Mouse (Mus musculus) mesoderm, embryonic 11.5 days (tissue): Measurements from ENCODE around the gene Eif3g.

Experiments used
- DNase-seq: peaks from one replicate; pipeline ENCODE4 v3.0.0-alpha.2; 2012; ENCODE audit warnings: low read depth, low spot score

Gene Eif3g

GRCm38 (mm10) chr9:20898511-20899073 is at the start of gene Eif3g:
TSS of gene Eif3g (minus strand) at chr9:20898623.
- DNase-seq, result peak; percentile 89

- DNase-seq, result no peak
Observed at GRCm38 (mm10) chr9:20946066-20946880, 47.9 kb upstream of the Eif3g start.

GRCm38 (mm10) chr9:20944697-20945370 is 46.4 kb upstream of the Eif3g start:
- DNase-seq, result no peak

GRCm38 (mm10) chr9:20943911-20944310 is 45.5 kb upstream of the Eif3g start:
- DNase-seq, result peak; percentile 45

- DNase-seq, result no peak
Observed at GRCm38 (mm10) chr9:20943396-20943795, 45.0 kb upstream of the Eif3g start.

GRCm38 (mm10) chr9:20923258-20923657 is 24.8 kb upstream of the Eif3g start:
- no peak for DNase-seq

- no peak for DNase-seq
Observed at GRCm38 (mm10) chr9:20916160-20916559, 17.7 kb upstream of the Eif3g start.

GRCm38 (mm10) chr9:20909948-20910347 is 11.5 kb upstream of the Eif3g start:
- no peak for DNase-seq

GRCm38 (mm10) chr9:20902174-20902491 is 3.7 kb upstream of the Eif3g start:
- DNase-seq, result no peak

- peak; percentile 49 for DNase-seq
Observed at GRCm38 (mm10) chr9:20901466-20902173, 3.2 kb upstream of the Eif3g start.

- no peak for DNase-seq
Observed at GRCm38 (mm10) chr9:20897736-20898510, 500 bp downstream of the Eif3g start.

- no peak for DNase-seq
Observed at GRCm38 (mm10) chr9:20895382-20895781, 3.0 kb downstream of the Eif3g start.

- DNase-seq, result no peak
Observed at GRCm38 (mm10) chr9:20894629-20895028, 3.8 kb downstream of the Eif3g start.

GRCm38 (mm10) chr9:20893590-20894343 is 4.7 kb downstream of the Eif3g start:
- no peak for DNase-seq

GRCm38 (mm10) chr9:20893069-20893468 is 5.4 kb downstream of the Eif3g start:
- no peak for DNase-seq

GRCm38 (mm10) chr9:20892104-20892653 is 6.2 kb downstream of the Eif3g start:
- DNase-seq, result no peak

- no peak for DNase-seq
Observed at GRCm38 (mm10) chr9:20891339-20892103, 6.9 kb downstream of the Eif3g start.

GRCm38 (mm10) chr9:20890411-20890810 is 8.0 kb downstream of the Eif3g start:
- DNase-seq, result no peak
